Mouse (Mus musculus): ENCODE data around the gene Spindoc. TPM values are rescaled to one million over a fixed set of nuclear protein-coding genes. Genes with fewer than 3 reads are reported as not detected.
"Not testable (repeated sequence)": the region's sequence is repeated elsewhere in the genome, so short reads cannot be mapped to it uniquely, and the experiment has no call there.

Gene Spindoc
- polyA plus RNA-seq, 1 experiment: 6.3 TPM

DNA sequence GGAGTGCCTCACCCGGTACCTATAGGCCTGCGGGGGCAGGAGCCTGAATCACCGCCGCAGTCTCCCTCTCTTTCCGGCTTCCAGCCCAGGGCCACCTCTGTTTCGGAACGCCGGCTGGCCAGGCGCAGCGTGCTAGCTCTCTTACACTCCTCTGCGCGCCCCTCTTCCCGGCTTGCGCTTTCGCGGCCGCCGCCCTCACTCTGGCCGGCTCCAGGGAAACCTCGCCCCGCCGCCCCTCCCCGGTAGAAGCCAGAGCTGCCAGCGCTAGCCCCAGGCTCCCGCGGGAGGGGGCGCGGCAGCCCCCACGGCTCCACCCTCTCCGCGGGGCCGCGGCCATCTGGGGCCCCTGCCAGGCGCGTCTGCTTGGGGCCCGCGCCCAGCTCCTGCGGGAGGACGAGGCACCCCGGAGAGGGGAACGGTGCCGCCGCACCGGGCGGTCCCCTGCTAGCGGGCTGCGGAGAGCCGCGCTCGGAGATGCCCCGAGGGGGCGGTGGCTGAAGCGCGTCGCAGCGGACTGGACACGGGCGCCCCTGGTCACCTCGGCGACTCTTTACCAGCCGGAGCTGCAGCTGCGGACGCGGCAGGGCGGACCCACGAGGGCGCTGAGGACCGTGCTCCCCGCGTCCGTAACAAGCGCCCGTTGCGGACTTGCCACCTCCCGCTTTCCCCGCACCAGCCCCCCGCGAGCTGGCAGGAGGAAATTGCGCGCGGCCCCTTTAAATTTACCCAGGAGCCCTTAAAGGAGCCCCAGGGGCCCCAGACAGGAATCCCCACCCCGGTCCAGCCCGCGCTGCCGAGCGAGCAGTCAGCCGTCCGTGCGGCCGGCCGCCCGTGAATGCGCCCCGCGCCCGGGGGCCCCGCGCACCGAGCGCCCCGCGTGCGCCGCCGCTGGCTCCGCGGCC lies 34.3 kb upstream of the Spindoc start, which contains the start of gene 2700081O15Rik:
TSS of gene 2700081O15Rik (plus strand) at position 792 of the 902 bp plus-strand sequence.
- Histone ChIP-seq H3K27ac (replicated peaks; ENCODE audit: low read depth, low read length) (peak within 1 kb of the TSS; percentile 73), H3K4me3 (ENCODE audit: insufficient read depth, low read depth, low read length) (peak within 1 kb of the TSS; percentile 75), H3K4me1 (ENCODE audit: control insufficient read depth, insufficient read depth, insufficient read length, low read length) (peaks cover 5% of the 10 kb centered on the region)

DNA sequence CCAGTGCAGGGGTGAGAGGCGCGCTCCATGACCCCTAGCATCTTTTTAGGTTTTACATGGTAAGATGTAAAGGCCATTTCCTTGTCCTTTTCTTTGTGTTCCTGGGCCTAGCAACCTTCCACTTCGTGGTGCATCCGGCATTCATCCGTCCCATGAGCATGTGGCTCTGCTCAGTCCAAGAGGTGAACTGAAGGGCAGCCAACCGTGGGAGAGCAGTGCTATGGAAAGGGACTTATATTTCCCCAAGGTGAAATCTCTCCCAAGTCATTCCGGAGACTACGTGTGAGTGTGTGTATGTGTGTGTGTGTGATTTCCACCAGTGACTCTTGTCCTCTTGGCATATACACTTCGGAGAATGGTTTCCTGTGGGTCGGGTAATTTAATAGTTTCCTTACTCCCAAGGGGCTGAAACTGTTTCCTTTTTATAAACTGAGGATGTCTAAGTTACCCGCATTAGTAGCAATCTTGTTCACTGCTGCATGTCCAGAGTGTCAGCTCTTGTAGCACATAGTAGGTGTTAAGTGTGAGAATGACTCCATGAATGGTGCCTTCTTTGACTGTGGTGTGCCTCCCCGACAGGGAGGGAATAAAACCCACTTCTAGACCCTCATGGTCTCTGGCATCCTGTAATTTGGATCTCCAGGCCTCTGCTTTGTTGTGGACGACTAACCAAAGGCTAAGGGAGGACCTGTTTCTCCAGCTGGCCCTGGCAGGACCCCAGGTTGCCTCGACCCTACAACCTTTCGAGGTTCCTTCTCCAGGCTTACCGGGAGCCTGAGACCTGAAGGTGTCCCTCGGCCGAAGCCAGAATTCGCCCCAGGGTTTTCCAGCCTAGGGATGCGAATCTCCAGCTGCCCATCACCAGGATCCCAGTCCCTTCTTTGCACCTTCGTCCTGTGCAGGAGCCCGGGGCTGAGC lies 33.4 kb upstream of the Spindoc start:
- Histone ChIP-seq H3K4me1 (ENCODE audit: control insufficient read depth, insufficient read depth, insufficient read length, low read length) (peaks cover 5% of the 10 kb centered on the region), H3K4me3 (ENCODE audit: insufficient read depth, low read depth, low read length) (peak overlapping the region; percentile 75)

DNA sequence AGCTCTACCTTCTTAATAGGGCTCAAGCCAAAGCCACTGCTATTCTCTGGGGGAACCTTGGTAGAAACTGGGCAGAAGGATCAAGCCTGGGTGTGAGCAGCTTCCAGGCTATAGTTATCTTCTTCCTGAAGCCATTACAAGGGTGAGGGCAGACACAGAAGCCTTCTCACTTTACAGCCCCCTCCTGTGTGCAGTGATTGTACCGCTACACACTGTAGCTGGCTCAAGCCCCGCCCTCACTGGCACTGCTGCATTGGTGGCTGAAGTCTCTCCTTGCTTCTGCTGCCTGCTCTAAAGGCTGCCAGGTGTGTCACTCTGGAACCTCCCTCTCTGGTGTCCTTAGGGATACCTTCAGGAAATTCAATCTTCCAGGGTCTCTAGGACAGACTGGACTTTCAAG lies 29.6 kb upstream of the Spindoc start:
- H3K4me1 ChIP-seq (ENCODE audit: control insufficient read depth, insufficient read depth, insufficient read length, low read length): no peaks in the 10 kb centered on the region; the same call in 1 of the 2 replicates
- H3K27ac ChIP-seq (replicated peaks; ENCODE audit: low read depth, low read length): no peak overlapping the region
- no peak overlapping the region for H3K4me3 ChIP-seq (ENCODE audit: insufficient read depth, low read depth, low read length)

More for the DNA sequence above, 33.4 kb upstream of the Spindoc start:
- peak overlapping the region; percentile 73 for H3K27ac ChIP-seq (replicated peaks; ENCODE audit: low read depth, low read length)

DNA sequence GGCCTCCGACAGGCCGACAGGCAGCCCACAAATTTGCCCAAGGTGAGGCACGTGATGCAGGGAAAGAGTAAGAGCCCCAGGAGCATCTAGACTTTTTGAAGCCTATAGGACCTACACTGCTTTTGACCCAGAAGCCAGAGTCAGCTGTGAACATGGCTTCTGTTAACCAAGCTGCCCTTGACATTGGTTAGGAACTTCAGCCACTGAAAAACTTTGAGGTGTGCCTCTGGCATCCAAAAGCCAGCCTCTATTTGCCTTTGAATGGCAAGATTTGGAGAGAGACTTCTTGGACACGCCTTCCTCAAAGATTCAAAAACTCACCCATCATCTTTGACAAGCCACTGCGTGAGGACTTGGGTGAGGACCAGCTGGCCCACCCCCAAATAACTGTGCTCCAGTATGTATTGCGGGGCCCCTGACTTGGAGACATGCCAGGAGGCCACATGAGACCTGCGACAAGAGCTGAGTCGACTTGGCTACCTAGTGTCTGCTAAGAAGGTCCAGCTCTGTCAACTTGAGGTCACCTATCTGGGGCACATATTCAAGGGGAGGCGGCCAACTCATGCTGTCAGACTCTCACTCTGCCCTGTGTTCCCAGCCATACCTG lies 21.9 kb upstream of the Spindoc start:
- Histone ChIP-seq H3K4me1 (ENCODE audit: control insufficient read depth, insufficient read depth, insufficient read length, low read length) (no peaks in the 10 kb centered on the region; the same call in 1 of the 2 replicates), H3K27ac (replicated peaks; ENCODE audit: low read depth, low read length) (no peak overlapping the region), H3K4me3 (ENCODE audit: insufficient read depth, low read depth, low read length) (no peak overlapping the region)

DNA sequence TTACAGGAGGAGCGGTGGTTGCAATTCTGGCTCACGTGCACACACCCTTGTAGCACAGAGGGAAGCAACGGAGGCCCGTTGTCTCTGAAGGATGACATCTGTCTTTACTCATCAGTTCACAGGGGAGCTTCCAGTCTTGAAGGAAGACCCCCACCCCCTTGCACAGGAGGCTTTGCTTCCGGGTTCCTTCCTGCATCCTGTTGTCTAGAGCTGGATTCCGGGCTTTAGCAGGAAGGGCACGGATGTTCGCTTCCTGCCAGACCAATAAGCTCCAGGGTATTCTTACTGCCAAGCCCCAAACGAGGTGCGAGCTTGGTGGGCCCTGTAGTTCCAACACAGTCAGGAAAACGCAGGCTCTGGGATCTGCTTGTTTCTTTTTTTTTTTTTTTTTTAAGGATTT lies 17.8 kb upstream of the Spindoc start:
- Histone ChIP-seq H3K4me1 (ENCODE audit: control insufficient read depth, insufficient read depth, insufficient read length, low read length) (no peaks in the 10 kb centered on the region; the same call in 1 of the 2 replicates), H3K4me3 (ENCODE audit: insufficient read depth, low read depth, low read length) (peak overlapping the region; percentile 19; the same call in 1 of the 2 replicates), H3K27ac (replicated peaks; ENCODE audit: low read depth, low read length) (peak overlapping the region; percentile 55)

DNA sequence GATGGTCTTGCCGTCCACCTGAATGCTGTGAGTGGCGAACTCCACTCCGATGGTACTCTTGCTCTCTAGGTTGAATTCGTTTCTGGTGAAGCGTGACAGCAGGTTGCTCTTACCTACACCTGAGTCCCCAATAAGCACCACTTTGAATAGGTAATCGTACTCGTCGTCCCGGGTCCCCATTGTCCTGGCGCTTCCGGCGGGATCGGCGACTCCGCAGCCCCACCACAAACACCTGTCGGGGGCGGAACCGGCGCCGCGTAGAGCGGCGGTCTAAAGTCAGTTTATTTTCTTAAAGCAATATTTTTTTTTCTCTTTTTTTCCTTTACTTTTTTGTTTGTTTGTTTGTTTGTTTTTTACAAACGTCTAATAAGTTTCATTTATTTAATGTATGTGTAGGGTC lies 16.1 kb upstream of the Spindoc start:
- H3K4me3 ChIP-seq (ENCODE audit: insufficient read depth, low read depth, low read length); H3K27ac ChIP-seq (replicated peaks; ENCODE audit: low read depth, low read length); H3K4me1 ChIP-seq (ENCODE audit: control insufficient read depth, insufficient read depth, insufficient read length, low read length): not testable (repeated sequence)

DNA sequence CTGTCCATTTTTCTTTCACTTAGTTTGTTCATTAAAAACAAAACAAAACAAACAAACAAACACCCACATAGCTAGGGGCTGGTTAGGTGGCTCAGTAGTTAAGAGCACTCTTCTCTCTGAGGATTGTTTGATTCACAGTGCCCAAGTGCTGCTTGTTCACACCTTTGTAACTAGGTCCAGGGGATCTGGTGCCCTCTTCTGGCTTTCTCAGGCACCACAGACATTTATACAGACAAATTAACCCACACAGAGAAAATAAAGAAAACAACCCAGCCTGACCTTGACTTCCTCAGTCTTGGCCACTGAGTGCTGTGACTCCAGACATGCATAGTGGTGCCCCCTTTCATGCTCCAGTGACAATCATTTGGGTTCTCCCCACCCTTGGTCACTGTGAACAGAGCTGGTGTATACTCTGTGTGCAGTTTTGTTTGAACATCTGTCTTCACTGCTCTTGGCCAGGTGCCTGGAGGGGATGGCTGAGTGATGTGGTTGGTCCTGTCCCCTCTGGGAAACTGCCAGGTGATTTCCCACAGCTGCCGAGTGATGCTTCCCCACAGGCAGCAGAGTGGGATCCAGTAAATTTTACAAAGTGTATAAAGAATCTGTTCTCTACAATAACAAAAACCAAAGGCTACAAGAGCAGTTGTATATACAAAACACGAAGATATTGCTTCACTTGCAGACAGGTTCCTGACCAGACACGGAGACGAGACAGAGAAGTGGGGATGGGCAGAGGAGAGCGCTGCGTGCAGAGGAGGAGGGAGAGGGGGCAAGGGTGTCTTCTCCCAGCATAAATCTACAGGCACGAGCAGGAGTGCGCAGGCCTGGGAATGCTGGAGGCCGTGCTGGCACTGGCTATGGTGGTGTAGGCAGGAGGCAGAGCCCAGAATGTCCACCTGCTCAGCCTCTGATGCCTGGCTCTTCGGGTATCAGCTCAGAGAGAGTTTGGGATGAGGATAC lies 14.4 kb upstream of the Spindoc start:
- H3K27ac ChIP-seq (replicated peaks; ENCODE audit: low read depth, low read length); H3K4me3 ChIP-seq (ENCODE audit: insufficient read depth, low read depth, low read length); H3K4me1 ChIP-seq (ENCODE audit: control insufficient read depth, insufficient read depth, insufficient read length, low read length): not testable (repeated sequence)

DNA sequence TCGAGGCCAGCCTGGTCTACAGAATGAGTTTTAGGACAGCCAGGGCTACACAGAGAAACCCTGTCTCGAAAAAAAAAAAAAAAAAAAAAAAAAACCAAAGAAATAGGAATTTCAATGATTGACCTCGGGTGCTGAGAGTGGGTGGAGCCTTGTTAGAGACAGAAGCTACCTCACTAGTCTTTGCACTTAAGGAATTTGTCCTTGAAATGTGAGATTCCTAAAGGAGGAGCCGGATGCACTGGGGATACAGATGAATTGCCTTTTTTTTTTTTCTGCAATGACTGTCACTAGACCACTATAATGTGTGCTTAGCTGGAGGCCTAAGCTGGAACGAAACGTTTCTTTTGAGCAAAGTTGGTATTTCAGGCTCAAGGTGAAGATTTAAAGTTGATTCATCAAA lies 5.7 kb upstream of the Spindoc start:
- no peak overlapping the region for H3K4me3 ChIP-seq (ENCODE audit: insufficient read depth, low read depth, low read length)
- no peak overlapping the region for H3K27ac ChIP-seq (replicated peaks; ENCODE audit: low read depth, low read length)
- no peaks in the 10 kb centered on the region for H3K4me1 ChIP-seq (ENCODE audit: control insufficient read depth, insufficient read depth, insufficient read length, low read length)

DNA sequence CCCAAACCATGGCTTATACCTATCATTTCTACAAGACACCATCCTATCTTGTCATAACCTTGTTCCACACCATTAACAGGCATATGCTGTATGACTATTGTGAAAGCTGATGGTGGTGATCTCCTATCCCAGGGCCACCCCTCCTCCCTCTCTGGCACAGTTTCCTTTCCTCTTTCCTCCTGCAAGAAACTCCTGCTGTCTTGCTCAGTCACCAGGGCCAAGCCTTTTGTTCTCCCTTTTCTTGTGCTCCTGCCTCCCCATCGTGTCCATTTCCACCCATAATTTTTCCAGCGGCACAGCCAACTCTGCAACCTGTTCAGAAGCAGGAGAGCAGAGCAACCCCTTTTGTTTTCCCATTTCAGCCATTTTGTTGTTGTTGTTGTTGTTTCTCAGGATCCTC lies 3.2 kb upstream of the Spindoc start:
- H3K27ac ChIP-seq (replicated peaks; ENCODE audit: low read depth, low read length): no peak overlapping the region
- H3K4me3 ChIP-seq (ENCODE audit: insufficient read depth, low read depth, low read length): no peak overlapping the region
- H3K4me1 ChIP-seq (ENCODE audit: control insufficient read depth, insufficient read depth, insufficient read length, low read length): peaks cover 3% of the 10 kb centered on the region; the same call in 1 of the 2 replicates

DNA sequence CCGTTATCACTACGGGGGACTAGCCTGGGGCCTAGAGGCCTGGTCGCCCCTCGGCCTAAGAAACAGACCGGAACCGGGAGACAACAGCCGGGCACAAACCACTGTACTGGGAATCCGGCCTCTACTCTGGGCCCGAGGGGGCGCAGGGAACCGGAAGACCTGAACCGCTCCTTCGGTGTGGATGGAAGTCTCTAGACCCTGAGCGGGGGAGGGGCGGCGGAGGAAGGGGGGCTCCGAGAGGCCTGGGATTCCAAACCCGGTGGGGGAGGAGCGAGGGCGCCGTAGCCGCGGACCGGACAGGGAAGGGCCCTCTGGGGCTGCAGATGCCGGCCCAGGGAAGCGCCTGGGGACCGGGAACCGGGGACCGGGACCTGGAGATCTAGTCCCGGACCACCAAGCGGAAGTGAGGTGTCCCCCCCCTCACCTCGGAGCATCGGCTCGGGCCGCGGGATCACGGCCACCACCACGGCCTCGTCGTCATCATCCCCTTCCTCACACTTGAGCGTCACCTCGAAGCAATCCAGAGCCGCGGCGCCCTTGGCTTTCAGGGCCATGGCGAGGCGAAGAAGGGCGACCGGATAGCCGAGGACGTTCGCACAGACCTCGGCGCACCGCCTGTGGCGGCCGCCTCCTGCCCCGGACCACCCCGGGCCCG lies 419 bp downstream of the Spindoc start:
- peak overlapping the region; percentile 58 for H3K27ac ChIP-seq (replicated peaks; ENCODE audit: low read depth, low read length)
- peak overlapping the region; percentile 97 for H3K4me3 ChIP-seq (ENCODE audit: insufficient read depth, low read depth, low read length)
- peaks cover 3% of the 10 kb centered on the region; the same call in 1 of the 2 replicates for H3K4me1 ChIP-seq (ENCODE audit: control insufficient read depth, insufficient read depth, insufficient read length, low read length)

DNA sequence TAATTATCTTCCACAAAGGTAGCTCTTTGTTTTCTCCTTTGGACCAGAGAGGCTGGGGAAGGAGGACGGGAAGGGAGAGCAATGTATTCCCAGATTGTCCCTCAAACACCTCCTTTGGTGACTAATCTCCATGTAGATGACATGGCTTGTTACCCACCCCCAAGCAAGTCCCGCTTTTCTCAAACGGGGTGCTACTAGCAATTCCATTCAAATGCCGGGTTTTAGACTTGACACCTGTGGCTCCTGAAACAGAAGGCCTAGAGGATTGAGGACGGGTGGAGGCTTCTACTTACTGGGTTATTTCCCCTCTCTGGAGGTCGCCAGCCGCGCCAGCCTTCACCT lies 917 bp downstream of the Spindoc start:
- H3K4me1 ChIP-seq (ENCODE audit: control insufficient read depth, insufficient read depth, insufficient read length, low read length): peaks cover 3% of the 10 kb centered on the region; the same call in 1 of the 2 replicates
- H3K4me3 ChIP-seq (ENCODE audit: insufficient read depth, low read depth, low read length): peak overlapping the region; percentile 97
- peak overlapping the region; percentile 58 for H3K27ac ChIP-seq (replicated peaks; ENCODE audit: low read depth, low read length)

DNA sequence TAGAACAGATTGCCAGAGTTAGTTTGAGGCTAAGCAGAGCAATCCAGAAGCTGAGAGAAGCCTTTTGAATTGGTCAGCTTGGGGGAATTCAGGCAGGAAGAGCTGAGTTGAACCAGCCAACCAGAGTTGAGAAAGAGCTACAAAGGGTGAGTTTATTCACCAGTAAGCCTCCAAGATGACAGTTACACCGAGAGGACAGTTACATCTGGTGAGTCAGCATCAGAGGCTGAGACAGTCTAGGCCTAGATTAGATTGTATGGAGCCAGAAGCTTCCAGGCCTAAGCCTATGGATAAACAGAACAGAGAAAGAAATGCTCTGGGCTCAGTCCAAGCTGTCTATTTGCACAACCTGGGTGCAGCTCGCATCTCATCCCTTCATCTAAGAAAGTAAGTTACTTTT lies 5.2 kb downstream of the Spindoc start:
- Histone ChIP-seq H3K27ac (replicated peaks; ENCODE audit: low read depth, low read length) (no peak overlapping the region), H3K4me3 (ENCODE audit: insufficient read depth, low read depth, low read length) (no peak overlapping the region), H3K4me1 (ENCODE audit: control insufficient read depth, insufficient read depth, insufficient read length, low read length) (peaks cover 3% of the 10 kb centered on the region; the same call in 1 of the 2 replicates)

DNA sequence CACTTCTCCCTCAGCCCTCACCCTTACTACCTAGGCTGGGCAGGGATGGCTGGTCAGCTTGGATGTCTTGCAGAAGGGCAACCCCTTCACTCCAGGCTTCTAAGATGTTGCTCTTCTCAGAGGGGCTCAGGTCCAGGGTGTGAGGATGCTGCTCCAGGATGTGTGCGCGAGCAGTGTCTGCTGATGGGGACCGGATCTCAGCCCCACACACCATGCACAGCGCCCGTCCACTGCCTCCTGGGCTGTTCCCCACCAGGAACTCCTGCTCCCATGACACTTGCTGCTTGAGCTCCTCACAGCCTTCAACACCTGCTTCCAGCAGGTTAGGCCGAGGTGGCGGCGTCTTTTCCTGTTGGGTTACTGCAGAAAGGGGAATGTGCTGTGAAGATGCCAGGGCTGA lies 8.3 kb downstream of the Spindoc start:
- Histone ChIP-seq H3K27ac (replicated peaks; ENCODE audit: low read depth, low read length) (no peak overlapping the region), H3K4me3 (ENCODE audit: insufficient read depth, low read depth, low read length) (no peak overlapping the region), H3K4me1 (ENCODE audit: control insufficient read depth, insufficient read depth, insufficient read length, low read length) (no peaks in the 10 kb centered on the region)

DNA sequence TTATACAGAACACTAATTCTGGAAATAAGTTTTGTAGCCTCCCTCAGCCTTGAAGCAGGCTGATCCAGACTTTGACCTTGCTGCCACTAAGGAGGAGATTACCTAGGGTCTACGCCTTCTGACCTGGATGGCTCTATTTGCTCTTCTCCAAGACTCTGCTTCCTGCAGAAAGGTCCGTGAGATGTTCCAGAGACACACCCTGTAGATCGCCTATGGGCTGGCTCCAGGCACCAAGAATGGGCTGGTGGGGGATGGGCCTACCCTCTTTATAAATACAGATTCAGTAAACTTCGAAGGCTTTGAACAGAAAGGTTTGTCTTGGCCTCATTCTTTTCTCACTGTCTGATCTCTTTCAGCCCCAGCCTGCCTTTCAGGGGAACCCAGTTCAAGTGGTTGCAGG lies 13.3 kb downstream of the Spindoc start:
- H3K27ac ChIP-seq (replicated peaks; ENCODE audit: low read depth, low read length); H3K4me3 ChIP-seq (ENCODE audit: insufficient read depth, low read depth, low read length); H3K4me1 ChIP-seq (ENCODE audit: control insufficient read depth, insufficient read depth, insufficient read length, low read length): not testable (repeated sequence)
